Mouse (Mus musculus) midbrain, postnatal 0 days (tissue): ENCODE measurements around the gene Selenof. TPM values are rescaled to one million over a fixed set of nuclear protein-coding genes. Genes with fewer than 3 reads are reported as not detected.
A peak's percentile ranks its signal among the peaks of the same experiment; 100 is the strongest.
"Not testable (repeated sequence)": the region's sequence is repeated elsewhere in the genome, so short reads cannot be mapped to it uniquely, and the experiment has no call there.

Source experiments
- ATAC-seq: fragments of 200-750 bp; cut with Nextera tagmentation; 2 replicates; pipeline ENCODE4 v1.8.0; 2017; ENCODE audit warnings: moderate number of reproducible peaks, mild to moderate bottlenecking, moderate TSS enrichment, moderate library complexity; ENCODE audit not compliant: low FRiP score
- DNase-seq: peaks from one replicate; pipeline ENCODE4 v3.0.0-alpha.2; 2015; ENCODE audit warnings: low spot score
- H3K27ac ChIP-seq: fragments of 300-500 bp; sonication (generic); 2 replicates; pipeline ENCODE4 v1.5.1; 2014; ENCODE audit warnings: low read depth, mild to moderate bottlenecking, low read length, mixed read lengths
- H3K27me3 ChIP-seq: fragments of 300-500 bp; sonication (generic); 2 replicates; pipeline ENCODE4 v1.6.1; 2014; ENCODE audit warnings: low read length, control low read depth, mixed read lengths; ENCODE audit not compliant: insufficient read depth
- H3K36me3 ChIP-seq: fragments of 300-500 bp; sonication (generic); 2 replicates; pipeline ENCODE4 v1.6.1; 2014; ENCODE audit warnings: low read length, control low read depth, mixed read lengths; ENCODE audit not compliant: insufficient read depth
- H3K4me1 ChIP-seq: fragments of 300-500 bp; sonication (generic); 2 replicates; pipeline ENCODE4 v1.6.1; 2014; ENCODE audit warnings: mild to moderate bottlenecking, control low read depth, antibody characterized with exemption, low read length, mixed read lengths; ENCODE audit not compliant: insufficient read depth
- H3K4me2 ChIP-seq: fragments of 300-500 bp; sonication (generic); 2 replicates; pipeline ENCODE4 v1.6.1; 2014; ENCODE audit warnings: low read depth, mild to moderate bottlenecking, low read length, mixed read lengths; ENCODE audit not compliant: poor library complexity, severe bottlenecking
- H3K4me3 ChIP-seq: fragments of 300-500 bp; sonication (generic); 2 replicates; pipeline ENCODE4 v1.5.1; 2014; ENCODE audit warnings: low read depth, mild to moderate bottlenecking, low read length, moderate library complexity
- H3K9ac ChIP-seq: fragments of 300-500 bp; sonication (generic); replicated peaks from 2 replicates; pipeline ENCODE4 v1.6.1; 2014; ENCODE audit warnings: mild to moderate bottlenecking, low read length, moderate library complexity, mixed read lengths; ENCODE audit not compliant: poor library complexity, severe bottlenecking
- H3K9me3 ChIP-seq: fragments of 300-500 bp; sonication (generic); 2 replicates; pipeline ENCODE4 v1.6.1; 2016; ENCODE audit warnings: low read length, control low read depth
- CTCF ChIP-seq: IDR thresholded peaks from 2 replicates; pipeline ENCODE4 v1.5.1; 2016; ENCODE audit warnings: antibody characterized with exemption, mild to moderate bottlenecking
- WGBS: fragments of 180-500 bp; shearing (Covaris S2); extraction: QIAGEN DNeasy Blood & Tissue Kit; methylation state at CpG from one replicate; pipeline ENCODE4 v1.1.7; 2014; 5-methylcytosine and 5-hydroxymethylcytosine counted together
- polyA plus RNA-seq: library from polyadenylated mRNA; unstranded; fragments of >200 nt; fragmentation: Nextera tagmentation; extraction: Ambion mirVana; gene quantifications from 2 replicates; pipeline ENCODE4 v1.2.1, GENCODE M21; 2015
- total RNA-seq: library from RNA; depleted of rRNA; stranded (reverse); fragments of >200 nt; gene quantifications from 2 replicates; pipeline ENCODE4 v1.2.3, GENCODE M21; 2014

Selenof gene
- total and polyA plus RNA-seq, 2 experiments from 2014 or later: 287 to 596 TPM

DNA sequence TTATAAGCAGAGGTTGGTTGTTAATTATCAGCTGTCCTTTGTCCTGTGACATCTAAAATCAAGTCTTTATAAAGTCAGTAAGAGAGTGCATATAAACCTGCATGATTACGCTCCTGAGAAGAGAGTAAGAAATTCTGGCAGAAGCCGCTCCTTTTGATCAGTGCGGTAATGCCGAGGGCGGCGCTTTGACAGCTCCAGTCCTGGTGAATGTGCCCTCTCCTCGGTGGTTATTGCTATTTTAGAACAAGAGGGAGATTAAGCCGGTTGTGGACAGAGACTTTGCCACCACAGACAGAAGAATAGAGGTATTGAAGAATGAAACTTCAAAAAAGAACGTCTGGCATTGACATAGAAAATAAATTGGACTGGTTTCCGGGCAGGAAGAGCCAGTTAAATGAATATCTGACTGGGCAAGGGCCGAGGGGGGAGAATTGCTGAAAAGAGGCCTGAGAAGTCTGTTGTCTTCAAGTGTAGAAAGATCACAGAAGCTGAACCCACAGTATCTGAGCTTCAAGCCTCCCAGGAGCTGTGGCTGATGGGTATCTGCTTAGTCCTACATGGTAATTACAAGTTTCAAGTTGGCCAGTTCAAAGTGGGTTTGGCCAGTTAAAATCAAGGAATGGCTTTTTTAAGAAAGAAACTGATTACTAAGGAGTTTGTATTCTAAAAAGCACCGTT lies 27.8 kb downstream of the Selenof start:
- WGBS: 34% methylated on average over 12 of the region's 12 CpGs
- no peaks in the 10 kb centered on the region for H3K9me3 ChIP-seq
- DNase-seq (no peak), ATAC-seq (0 out of 2 replicates have a peak, but pooled peaks have one; percentile 23)
- no peaks in the 10 kb centered on the region for H3K27me3 ChIP-seq
- H3K27ac ChIP-seq: no peak overlapping the region
- TF ChIP-seq CTCF: no peak
- no peak overlapping the region for H3K9ac ChIP-seq
- H3K36me3 ChIP-seq: no peaks in the 10 kb centered on the region
- H3K4me3 ChIP-seq: no peak overlapping the region
- no peaks in the 10 kb centered on the region for H3K4me1 ChIP-seq
- H3K4me2 ChIP-seq: no peak overlapping the region

DNA sequence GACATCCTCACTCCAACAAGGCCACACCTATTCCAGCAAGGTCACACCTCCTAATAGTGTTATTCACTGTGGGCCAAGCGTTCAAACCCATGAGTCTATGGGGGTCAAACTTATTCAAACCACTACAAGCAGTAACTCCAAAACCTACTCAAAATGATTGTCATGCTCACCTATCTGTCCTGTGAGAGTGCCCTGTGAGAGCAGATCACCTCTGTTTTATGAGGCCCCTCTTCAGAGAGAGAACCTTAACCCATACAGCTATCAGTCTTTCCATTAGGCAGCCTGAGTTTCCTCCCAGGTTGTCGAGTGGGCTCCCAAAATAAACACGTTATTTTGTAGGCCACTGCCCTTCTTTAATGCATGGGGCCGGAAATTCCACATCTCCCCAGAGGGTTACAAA lies 32.3 kb downstream of the Selenof start:
- Histone ChIP-seq H3K9me3 (no peaks in the 10 kb centered on the region), H3K27ac (no peak overlapping the region), H3K27me3 (no peaks in the 10 kb centered on the region), H3K9ac (no peak overlapping the region), H3K4me3 (no peak overlapping the region), H3K4me2 (no peak overlapping the region), H3K36me3 (no peaks in the 10 kb centered on the region), H3K4me1 (0 out of 2 replicates have a peak, but pooled peaks cover 2% of the 10 kb centered on the region)
- DNase-seq (no peak), ATAC-seq (no peak)
- WGBS: 75% methylated on average over 4 of the region's 4 CpGs
- TF ChIP-seq CTCF: no peak

DNA sequence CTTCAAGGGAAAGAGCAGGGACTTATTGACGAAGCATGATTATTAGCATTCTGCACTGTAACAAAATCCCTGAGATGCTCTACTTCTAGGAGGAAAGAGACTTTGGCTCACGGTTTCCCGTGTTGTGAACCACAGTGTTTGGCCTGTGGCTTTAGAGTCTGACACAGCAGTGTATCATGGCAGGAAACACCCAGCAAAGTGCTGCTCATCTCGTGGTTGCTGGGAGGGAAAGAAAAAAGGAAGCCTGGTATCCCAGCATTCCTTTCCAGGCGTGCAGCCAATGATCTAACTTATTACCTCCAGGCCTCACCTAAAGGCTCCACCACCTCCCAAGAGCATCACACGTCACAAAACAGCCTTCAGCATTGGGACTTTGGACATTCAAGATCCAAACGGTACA lies 32.7 kb downstream of the Selenof start:
- no peak for DNase-seq
- 73% methylated on average over 7 of the region's 7 CpGs for WGBS
- Histone ChIP-seq H3K4me1 (0 out of 2 replicates have a peak, but pooled peaks cover 2% of the 10 kb centered on the region), H3K9me3 (no peaks in the 10 kb centered on the region), H3K4me3 (no peak overlapping the region), H3K36me3 (no peaks in the 10 kb centered on the region), H3K27ac (no peak overlapping the region), H3K4me2 (no peak overlapping the region), H3K27me3 (no peaks in the 10 kb centered on the region), H3K9ac (no peak overlapping the region)
- no peak for ATAC-seq
- no peak for TF ChIP-seq CTCF

DNA sequence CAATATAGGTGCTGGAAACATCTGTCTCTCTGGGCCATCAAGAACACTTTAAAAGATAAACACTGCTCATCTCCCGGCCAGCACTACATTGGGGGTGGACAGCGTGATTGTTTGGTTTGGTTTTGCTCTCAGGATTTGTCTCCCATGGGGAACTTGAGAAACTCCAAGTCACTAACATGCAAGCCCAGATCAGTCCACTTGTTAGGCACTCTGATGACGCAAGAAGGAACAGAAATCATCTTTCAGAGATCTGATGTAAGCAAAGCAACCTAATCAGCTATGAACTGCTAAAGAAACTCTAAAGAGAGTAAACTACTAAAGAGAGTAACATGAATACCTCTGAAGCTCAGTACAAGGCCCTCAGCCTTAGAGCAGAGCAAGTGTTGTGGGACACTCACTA lies 33.5 kb downstream of the Selenof start:
- Histone ChIP-seq H3K27ac (no peak overlapping the region), H3K4me2 (no peak overlapping the region), H3K4me1 (0 out of 2 replicates have a peak, but pooled peaks cover 2% of the 10 kb centered on the region), H3K27me3 (no peaks in the 10 kb centered on the region), H3K36me3 (no peaks in the 10 kb centered on the region), H3K4me3 (no peak overlapping the region), H3K9me3 (no peaks in the 10 kb centered on the region), H3K9ac (no peak overlapping the region)
- no peak for DNase-seq
- 87% methylated on average over 3 of the region's 3 CpGs for WGBS
- TF ChIP-seq CTCF: no peak
- ATAC-seq: no peak

DNA sequence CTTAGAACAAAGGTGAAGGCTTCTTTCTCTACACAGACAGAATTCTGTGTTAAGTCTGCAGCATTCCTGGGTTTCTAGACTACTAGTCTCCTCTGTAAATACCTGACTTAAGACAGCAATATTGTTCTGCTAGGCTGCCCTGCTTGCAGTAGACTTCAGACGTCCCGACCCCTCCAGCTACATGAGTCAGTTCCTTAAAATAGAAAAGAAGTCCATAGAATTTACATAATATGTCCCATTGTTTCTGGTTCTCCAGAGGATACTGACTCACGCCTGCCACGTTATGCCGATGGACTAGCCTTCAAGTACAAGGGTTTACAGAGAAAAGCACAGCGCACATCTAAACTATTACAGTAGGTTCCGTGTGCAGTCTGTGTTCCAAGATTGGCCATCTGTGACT lies 34.1 kb downstream of the Selenof start:
- no peak for ATAC-seq
- no peak overlapping the region for H3K27ac ChIP-seq
- no peak for TF ChIP-seq CTCF

DNA sequence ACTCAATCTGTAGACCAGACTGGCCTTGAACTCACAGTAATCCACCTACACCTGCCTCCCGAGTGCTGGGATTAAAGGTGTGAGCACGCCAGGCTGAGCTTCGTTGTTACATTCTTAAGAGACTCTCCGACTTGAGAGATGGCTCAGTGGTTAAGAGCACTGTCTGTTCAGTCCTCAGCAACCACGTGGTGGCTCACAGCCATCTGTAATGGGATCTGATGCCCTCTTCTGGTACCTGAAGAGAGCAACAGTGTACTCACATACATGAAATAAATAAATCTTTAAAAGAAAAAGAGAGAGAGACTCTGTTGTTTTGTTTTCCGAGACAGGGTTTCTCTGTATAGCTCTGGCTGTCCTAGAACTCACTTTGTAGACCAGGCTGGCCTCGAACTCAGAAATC lies 35.7 kb downstream of the Selenof start:
- not testable (repeated sequence) for H3K4me1 ChIP-seq, H3K9me3 ChIP-seq, H3K27ac ChIP-seq, H3K36me3 ChIP-seq, DNase-seq, H3K4me3 ChIP-seq, H3K4me2 ChIP-seq, ATAC-seq, H3K9ac ChIP-seq, H3K27me3 ChIP-seq
- TF ChIP-seq CTCF: peak; percentile 44
- 68% methylated on average over 7 of the region's 7 CpGs for WGBS

More for the DNA sequence above, 34.1 kb downstream of the Selenof start:
- 76% methylated on average over 7 of the region's 7 CpGs for WGBS
- Histone ChIP-seq H3K36me3 (no peaks in the 10 kb centered on the region), H3K4me1 (0 out of 2 replicates have a peak, but pooled peaks cover 2% of the 10 kb centered on the region), H3K27me3 (no peaks in the 10 kb centered on the region), H3K4me2 (no peak overlapping the region), H3K4me3 (no peak overlapping the region), H3K9me3 (no peaks in the 10 kb centered on the region), H3K9ac (no peak overlapping the region)
- no peak for DNase-seq
